Mouse (Mus musculus): Measurements from ENCODE around the gene 4931417E11Rik. TPM values are rescaled to one million over a fixed set of nuclear protein-coding genes. Genes with fewer than 3 reads are reported as not detected.

4931417E11Rik gene
- polyA plus RNA-seq, 1 experiment from 2014 or later = not detected

Other genes starting within 250 kb of the 4931417E11Rik start
- 0.11 TPM in 2 replicates for gene Dnah6, start 248.0 kb downstream of the 4931417E11Rik start, polyA plus RNA-seq (2015; fragmentation: Nextera tagmentation; extraction: Ambion mirVana)
- gene Suclg1, start 221.3 kb downstream of the 4931417E11Rik start, polyA plus RNA-seq (2015; fragmentation: Nextera tagmentation; extraction: Ambion mirVana) = 267 and 302 TPM in 2 replicates